Mouse (Mus musculus): ENCODE results near the gene Hils1.

Gene Hils1

GRCm38 (mm10) chr11:94990102-94990748 is 22.8 kb downstream of the Hils1 start:
- DNase-seq = no peak

- DNase-seq = peak; percentile 100
Observed at GRCm38 (mm10) chr11:94990749-94991577, 23.6 kb downstream of the Hils1 start, which contains the start of gene Ppp1r9b. Ppp1r9b (plus strand) TSS chr11:94991035.

DNA sequence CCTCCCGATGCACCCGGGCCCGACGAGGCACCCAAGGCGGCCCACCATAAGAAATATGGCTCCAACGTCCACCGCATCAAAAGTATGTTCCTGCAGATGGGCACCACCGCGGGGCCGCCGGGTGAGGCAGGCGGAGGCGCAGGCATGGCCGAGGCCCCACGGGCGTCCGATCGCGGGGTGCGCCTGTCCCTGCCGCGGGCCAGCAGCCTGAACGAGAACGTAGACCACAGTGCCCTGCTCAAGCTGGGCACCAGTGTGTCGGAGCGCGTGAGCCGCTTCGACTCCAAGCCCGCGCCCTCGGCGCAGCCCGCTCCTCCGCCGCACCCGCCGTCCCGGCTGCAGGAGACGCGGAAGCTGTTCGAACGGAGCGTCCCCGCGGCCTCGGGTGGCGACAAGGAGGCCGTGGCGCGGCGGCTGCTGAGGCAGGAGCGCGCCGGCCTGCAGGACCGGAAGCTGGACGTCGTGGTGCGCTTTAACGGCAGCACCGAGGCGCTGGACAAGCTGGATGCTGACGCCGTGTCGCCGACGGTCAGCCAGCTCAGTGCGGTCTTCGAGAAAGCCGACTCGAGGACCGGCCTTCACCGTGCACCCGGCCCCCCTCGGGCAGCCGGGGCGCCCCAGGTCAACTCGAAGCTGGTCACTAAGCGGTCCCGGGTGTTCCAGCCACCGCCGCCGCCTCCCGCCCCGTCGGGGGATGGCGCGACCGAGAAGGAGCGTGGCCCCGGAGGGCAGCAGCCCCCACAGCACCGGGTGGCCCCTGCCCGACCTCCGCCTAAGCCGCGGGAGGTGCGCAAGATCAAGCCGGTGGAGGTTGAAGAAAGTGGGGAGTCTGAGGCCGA is 24.5 kb downstream of the Hils1 start:
- peak; percentile 96 for DNase-seq

DNA sequence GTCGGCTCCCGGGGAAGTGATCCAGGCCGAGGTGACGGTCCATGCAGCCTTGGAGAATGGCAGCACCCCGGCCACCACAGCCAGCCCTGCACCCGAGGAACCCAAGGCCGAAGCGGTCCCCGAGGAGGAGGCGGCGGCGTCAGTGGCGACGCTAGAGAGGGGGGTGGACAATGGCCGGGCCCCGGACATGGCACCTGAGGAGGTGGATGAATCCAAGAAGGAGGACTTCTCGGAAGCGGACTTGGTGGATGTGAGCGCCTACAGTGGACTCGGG is 25.0 kb downstream of the Hils1 start:
- DNase-seq = no peak

- peak; percentile 98 for DNase-seq
Observed at GRCm38 (mm10) chr11:94992754-94993606, 25.6 kb downstream of the Hils1 start.

- peak; percentile 97 for DNase-seq
Observed at GRCm38 (mm10) chr11:94994208-94994814, 26.9 kb downstream of the Hils1 start.

GRCm38 (mm10) chr11:94994947-94995772 is 27.8 kb downstream of the Hils1 start:
- DNase-seq = peak; percentile 92

GRCm38 (mm10) chr11:94996101-94996500 is 28.7 kb downstream of the Hils1 start:
- DNase-seq = no peak

DNA sequence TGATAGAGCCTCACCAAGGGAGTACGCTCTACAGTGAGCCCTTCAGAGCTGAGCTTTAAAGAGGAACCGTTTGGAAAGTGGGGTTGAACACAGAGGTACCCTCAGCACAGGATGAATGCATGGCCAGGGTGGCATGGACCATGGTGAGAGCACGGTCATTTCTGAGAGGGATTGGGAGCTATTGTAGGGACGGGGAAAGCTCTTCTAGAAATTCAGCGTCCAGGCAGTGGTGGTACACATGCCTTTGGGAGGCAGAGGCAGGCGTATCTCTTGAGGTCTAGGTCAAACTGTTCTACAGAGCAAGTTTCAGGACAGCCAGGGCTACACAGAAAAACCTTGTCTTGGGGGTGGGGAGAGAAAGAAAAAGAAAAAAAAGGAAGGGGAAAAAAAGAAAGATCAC is 29.6 kb downstream of the Hils1 start:
- no peak for DNase-seq

GRCm38 (mm10) chr11:94997596-94997995 is 30.2 kb downstream of the Hils1 start:
- peak; percentile 95 for DNase-seq

GRCm38 (mm10) chr11:94998041-94998531 is 30.7 kb downstream of the Hils1 start:
- DNase-seq = peak; percentile 98

DNA sequence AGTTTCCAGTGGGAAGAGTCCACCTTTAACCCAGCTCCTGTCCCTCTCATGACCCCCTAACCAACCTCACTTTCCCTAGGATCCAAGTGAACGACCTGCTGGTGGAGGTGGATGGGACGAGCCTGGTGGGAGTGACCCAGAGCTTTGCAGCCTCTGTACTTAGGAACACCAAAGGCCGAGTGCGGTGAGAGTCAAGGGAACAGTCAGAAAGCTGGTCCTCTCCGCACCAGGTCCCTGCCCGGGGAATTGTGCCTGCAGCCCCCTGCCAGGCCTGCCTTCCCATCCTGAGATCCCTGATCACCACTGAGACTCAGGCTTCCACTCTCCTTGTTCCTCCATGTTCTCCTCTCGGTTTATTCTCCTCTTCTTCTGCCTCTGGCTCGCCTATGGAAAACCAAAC is 32.7 kb downstream of the Hils1 start:
- no peak for DNase-seq

DNA sequence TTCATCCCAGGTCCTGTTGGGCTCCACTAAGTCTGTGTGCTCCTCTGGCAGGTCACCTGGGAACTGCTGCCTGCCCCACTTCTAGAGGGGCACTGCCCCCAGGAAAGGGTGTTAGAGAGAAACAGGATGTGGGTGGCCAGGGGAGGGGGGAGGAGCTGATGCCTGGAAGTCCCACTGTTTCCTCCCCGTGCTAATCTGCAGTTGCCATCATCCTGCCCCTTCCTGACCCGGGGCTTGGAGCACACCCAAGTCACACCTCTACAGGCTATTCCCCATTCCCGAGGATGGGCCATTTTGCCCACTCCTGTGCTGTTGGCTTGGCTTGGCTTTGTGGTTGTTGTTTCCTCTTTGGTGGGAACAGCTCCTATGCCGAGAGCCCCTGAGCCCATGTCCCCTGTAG is 33.2 kb downstream of the Hils1 start:
- DNase-seq = peak; percentile 98

GRCm38 (mm10) chr11:95001058-95001457 is 33.7 kb downstream of the Hils1 start:
- DNase-seq = peak; percentile 97

DNA sequence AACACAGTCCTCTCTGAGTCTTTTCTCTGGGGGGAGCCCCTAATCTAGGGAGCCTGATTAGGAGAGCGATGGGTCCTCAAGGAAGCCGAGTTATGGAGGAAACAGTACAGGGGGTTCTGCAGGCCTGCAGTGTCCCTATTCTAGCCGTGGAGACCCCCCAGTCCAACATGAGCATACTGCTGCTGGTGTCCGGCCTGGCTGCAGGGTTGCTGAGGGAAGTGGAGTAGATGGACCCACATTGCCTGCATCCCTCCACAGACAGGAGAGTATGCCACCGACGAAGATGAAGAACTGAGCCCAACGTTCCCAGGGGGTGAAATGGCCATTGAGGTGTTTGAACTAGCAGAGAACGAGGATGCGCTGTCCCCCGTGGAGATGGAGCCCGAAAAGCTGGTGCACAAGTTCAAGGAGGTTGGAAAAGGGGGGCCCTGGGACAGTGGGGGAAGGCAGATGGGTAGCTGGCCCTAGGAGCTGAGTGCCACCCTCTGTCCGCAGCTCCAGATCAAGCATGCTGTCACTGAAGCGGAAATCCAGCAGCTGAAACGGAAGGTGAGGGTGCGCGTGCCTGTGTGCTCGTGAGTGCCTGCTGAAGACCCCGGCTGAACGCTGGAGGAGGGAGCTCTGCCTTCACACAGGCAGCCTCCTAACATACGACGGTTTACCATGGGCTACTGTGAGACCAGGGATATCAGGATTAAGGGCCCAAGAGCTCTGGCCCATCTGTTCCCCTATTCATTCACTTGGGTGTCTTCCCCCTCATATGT is 34.4 kb downstream of the Hils1 start:
- DNase-seq = peak; percentile 93

GRCm38 (mm10) chr11:95002705-95003104 is 35.3 kb downstream of the Hils1 start:
- DNase-seq = no peak

DNA sequence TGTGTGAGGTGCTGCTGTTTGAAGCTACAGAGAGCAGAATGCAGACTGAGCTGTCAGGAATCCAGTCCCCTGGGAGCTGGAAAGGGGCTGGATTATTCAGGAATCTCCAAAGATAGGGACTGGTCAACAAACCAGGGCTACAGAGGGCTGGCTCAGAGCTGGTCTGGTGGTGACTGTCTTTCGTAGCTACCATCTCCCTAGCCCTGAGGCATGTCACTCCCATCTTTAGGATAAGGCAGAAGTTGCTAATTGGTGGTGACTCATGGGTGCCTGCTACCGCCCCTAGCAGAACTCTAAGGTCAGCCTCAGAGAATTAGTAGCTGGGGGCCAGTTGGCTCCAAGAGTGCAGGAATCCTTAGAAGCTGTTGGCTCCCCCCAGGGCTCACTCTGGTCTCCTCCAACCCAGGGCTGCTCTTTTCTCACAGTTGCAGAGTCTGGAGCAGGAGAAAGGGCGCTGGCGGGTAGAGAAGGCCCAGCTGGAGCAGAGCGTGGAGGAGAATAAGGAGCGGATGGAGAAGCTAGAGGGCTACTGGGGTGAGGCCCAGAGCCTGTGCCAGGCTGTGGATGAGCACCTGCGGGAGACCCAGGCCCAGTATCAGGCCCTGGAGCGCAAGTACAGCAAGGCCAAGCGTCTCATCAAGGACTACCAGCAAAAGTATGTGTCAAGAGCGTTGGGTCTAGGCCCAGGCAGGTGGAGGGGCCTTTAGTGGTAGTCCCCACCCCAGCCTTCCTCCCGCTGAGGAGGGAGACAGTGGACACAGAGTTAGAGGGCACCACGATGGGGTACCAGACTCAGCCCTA is 36.9 kb downstream of the Hils1 start:
- peak; percentile 97 for DNase-seq

DNA sequence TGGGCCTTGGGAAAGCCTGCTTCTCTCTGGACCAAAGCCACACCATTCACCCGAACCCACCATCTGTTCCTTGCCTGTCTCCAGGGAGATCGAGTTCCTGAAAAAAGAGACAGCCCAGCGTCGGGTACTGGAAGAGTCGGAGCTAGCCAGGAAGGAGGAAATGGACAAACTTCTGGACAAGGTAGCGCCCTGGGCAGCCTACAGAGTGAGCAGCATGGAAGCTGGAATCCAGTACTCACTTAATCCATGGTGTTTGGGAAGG is 37.5 kb downstream of the Hils1 start:
- DNase-seq = no peak

DNA sequence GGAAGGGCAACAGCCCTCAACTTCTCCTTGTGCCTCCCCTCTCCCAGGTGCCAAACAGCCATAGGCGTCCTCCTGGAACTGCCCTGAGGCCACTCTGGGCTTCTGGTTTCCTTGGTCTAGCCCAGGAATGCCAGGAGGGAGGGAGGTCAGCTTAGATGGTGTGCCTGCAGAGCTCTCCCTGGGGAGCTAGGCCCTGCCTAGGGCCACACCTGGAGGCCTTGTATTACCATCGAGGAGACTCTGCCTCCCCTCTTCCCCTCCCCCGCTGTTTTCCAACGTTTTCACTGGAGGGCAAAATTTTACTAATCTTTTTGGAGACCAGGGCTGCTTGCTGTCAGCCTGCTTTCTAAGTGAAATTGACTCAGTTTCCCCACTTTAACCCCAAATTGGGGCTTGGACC is 38.6 kb downstream of the Hils1 start:
- DNase-seq = no peak

All from heart, adult 11 months (tissue).